Mouse (Mus musculus): ENCODE data around the gene Kifc5b.

Gene Kifc5b

GRCm38 (mm10) chr17:26947231-26948100 lies 30.6 kb downstream of the Kifc5b start:
- DNase-seq (ENCODE audit: low spot score in 2 of 2), result no peak

GRCm38 (mm10) chr17:26948316-26949050 lies 31.6 kb downstream of the Kifc5b start:
- DNase-seq (ENCODE audit: low spot score in 2 of 2), result peak; percentile 28 to 33

- DNase-seq (ENCODE audit: low spot score in 2 of 2), result no peak
Measured at GRCm38 (mm10) chr17:26949051-26949577, 32.2 kb downstream of the Kifc5b start.

GRCm38 (mm10) chr17:26949866-26950265 lies 33.0 kb downstream of the Kifc5b start:
- no peak for DNase-seq (ENCODE audit: low spot score in 2 of 2)

GRCm38 (mm10) chr17:26950560-26951288 lies 33.8 kb downstream of the Kifc5b start:
- no peak for DNase-seq (ENCODE audit: low spot score in 2 of 2)

GRCm38 (mm10) chr17:26951406-26951805 lies 34.5 kb downstream of the Kifc5b start:
- DNase-seq (ENCODE audit: low spot score in 2 of 2), result no peak

- no peak for DNase-seq (ENCODE audit: low spot score in 2 of 2)
Measured at GRCm38 (mm10) chr17:26951952-26952877, 35.3 kb downstream of the Kifc5b start.

GRCm38 (mm10) chr17:26953201-26953600 lies 36.3 kb downstream of the Kifc5b start:
- DNase-seq (ENCODE audit: low spot score in 2 of 2), result no peak

GRCm38 (mm10) chr17:26953726-26954125 lies 36.8 kb downstream of the Kifc5b start:
- DNase-seq (ENCODE audit: low spot score in 2 of 2), result no peak

- DNase-seq (ENCODE audit: low spot score in 2 of 2), result no peak
Measured at GRCm38 (mm10) chr17:26956309-26956708, 39.4 kb downstream of the Kifc5b start.

- DNase-seq (ENCODE audit: low spot score in 2 of 2), result no peak
Measured at GRCm38 (mm10) chr17:26956895-26957294, 40.0 kb downstream of the Kifc5b start.

GRCm38 (mm10) chr17:26957872-26958271 lies 41.0 kb downstream of the Kifc5b start:
- DNase-seq (ENCODE audit: low spot score in 2 of 2), result no peak

GRCm38 (mm10) chr17:26958880-26959279 lies 42.0 kb downstream of the Kifc5b start:
- no peak for DNase-seq (ENCODE audit: low spot score in 2 of 2)

- no peak for DNase-seq (ENCODE audit: low spot score in 2 of 2)
Measured at GRCm38 (mm10) chr17:26959815-26960214, 42.9 kb downstream of the Kifc5b start.

GRCm38 (mm10) chr17:26961572-26962240 lies 44.8 kb downstream of the Kifc5b start:
- no peak for DNase-seq (ENCODE audit: low spot score in 2 of 2)

- DNase-seq (ENCODE audit: low spot score in 2 of 2), result no peak
Measured at GRCm38 (mm10) chr17:26966993-26967392, 50.1 kb downstream of the Kifc5b start.

GRCm38 (mm10) chr17:26967477-26967876 lies 50.6 kb downstream of the Kifc5b start:
- no peak for DNase-seq (ENCODE audit: low spot score in 2 of 2)

- no peak for DNase-seq (ENCODE audit: low spot score in 2 of 2)
Measured at GRCm38 (mm10) chr17:26968200-26968611, 51.3 kb downstream of the Kifc5b start.

GRCm38 (mm10) chr17:26969257-26969656 lies 52.4 kb downstream of the Kifc5b start:
- no peak for DNase-seq (ENCODE audit: low spot score in 2 of 2)

GRCm38 (mm10) chr17:26970221-26970620 lies 53.3 kb downstream of the Kifc5b start:
- DNase-seq (ENCODE audit: low spot score in 2 of 2), result no peak
